Mouse (Mus musculus) left cerebral cortex, postnatal 14 days (tissue): ENCODE measurements at regions not wholly inside any gene's neighbourhood (a gene's known extent, or its start where the extent isn't known, plus 50 kb on each side); places are given as distances from the start of the nearest gene placed in this dataset.

Experiments
- DNase-seq, 2 experiments: peaks; one replicate each; pipeline ENCODE4 v3.0.0; 2021 to 2022; ENCODE audit warnings: low spot score in 2 of 2, mixed read lengths in 1 of 2
- intact Hi-C: fragments of 180-260 bp; cut with DNase I; formaldehyde crosslinking; loops from one replicate; pipeline ENCODE4 v1.15.1; 2025

DNA sequence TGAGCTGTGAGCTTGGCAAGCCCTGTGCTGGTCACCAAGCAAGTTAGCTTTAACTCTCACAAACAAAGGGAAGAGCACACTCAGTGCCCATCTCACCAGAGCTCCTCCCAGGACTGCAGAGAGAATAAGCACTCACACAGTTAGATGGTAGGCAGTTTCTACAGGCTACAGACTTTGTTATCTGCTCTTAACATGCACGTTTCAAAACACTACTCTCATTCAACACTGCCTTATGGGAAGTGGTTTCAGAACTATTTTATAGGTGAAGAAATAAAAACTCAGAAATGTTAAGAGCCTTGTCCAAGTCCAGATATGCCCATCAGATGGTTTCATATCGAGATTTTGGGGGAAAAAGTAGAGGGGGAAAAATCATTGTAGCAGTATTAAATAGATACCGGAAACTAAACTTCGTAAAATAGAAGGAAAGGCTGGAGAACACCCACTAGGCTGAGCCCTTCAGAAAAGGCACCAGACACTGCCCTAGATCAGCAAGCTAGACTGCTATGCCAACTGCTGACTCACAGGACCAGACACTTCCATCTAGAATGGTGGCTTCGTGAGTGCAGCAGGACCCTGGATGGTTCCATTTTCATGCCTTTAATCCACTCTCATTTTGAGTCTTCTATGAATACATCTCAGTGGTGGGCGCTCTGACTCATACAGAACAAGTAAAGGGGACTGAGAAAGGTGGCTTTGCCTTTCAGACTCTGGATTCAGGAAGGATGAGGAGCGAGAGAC lies 51.3 kb upstream of the Serbp1 start:
- intact Hi-C loops, result no loop called here
- DNase-seq, result peak in 1 of 2 experiments; percentile 38

GRCm38 (mm10) chr6:67184662-67185061 lies 53.3 kb upstream of the Serbp1 start:
- intact Hi-C loops, result no loop called here
- no peak for DNase-seq

DNA sequence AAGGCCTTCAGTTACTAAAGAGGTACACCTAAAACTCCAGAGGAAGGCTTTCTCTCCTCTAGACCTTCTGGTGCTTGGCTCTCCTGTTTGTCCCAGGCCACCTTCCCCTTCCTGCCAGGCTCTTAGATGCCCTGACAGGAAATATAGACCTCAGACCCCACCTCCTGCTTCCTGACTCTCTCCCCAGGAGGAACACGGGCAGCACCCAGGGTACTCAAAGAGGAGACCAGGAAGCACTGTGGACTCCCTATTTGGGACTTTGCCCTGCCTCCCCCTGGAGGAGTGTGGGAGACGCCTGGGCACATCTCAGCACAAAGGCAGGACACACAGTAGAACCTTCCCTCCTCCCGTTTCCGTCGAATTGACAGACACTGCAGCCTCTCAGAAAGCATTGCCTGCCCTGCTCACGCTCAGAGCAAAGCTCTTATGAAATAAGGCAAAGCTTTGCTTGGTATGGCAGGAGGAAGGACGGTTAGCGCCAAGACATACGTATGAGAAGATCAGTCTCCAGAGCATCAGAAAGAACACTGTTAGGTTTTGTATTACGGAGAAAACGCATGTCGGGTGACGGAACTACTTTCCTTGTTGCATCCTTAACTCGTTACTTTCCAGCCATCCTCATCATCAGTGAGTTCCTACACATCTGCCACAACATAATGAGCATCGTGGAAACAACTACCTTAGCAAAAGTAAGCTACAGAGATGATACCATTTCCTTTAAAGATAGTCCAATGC lies 54.3 kb upstream of the Serbp1 start:
- intact Hi-C loops, result no loop called here
- DNase-seq, result no peak

DNA sequence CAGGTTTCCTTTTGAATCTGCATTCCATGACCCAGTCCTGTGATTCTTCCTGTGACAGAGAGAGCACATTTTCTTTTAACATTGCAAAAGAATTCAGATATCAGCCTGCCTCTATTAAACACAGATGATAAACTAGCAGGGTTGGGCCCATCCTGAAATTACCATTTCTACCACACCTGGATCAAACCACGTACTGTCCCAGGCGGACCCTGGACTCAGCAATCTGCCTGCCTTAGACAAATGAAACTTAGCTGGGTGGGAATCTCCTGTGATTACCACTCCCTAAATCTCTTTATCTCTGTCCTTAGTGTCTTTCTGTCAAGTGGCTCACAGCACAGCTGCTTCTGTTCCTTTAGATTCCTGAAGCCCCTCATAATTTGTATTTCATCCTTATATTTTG lies 55.5 kb upstream of the Serbp1 start:
- intact Hi-C loops, result no loop called here
- DNase-seq, result no peak

DNA sequence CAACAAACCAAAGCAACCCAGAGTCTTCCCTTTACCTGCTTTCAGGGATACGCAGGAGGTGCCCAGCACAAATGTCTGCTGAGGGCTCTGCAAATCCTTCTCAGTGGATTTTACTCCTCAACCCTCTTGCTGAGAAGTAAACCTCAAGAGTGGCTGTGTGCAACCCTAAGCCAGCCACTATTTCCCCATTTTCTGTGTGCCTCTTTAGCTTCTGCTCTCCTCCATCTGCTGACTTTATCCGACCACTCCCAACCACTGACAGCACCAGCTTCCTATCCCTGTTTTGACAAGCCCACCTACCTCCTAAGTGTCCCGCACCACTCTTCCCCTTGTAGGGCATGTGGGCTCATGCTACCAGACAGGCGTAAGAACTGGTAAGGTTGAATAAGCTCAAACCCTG lies 56.5 kb upstream of the Serbp1 start:
- intact Hi-C loops, result no loop called here
- DNase-seq, result no peak

- DNase-seq, result no peak
- intact Hi-C loops, result no loop called here
These were observed 58.6 kb upstream of the Serbp1 start for GRCm38 (mm10) chr6:67179416-67179815.

- DNase-seq, result no peak
- intact Hi-C loops, result no loop called here
These were observed 59.4 kb upstream of the Serbp1 start for GRCm38 (mm10) chr6:67178531-67178930.

- DNase-seq, result peak in 1 of 2 experiments; percentile 26
- intact Hi-C loops, result no loop called here
These were observed 59.9 kb upstream of the Serbp1 start for GRCm38 (mm10) chr6:67178101-67178500.

- no peak for DNase-seq
- intact Hi-C loops, result loop anchor here (5.0 kb wide), 1 partner anchor 267 kb away; no protein-coding TSS in a partner anchor
These were observed 67.4 kb upstream of the Serbp1 start for GRCm38 (mm10) chr6:67170674-67170946.

DNA sequence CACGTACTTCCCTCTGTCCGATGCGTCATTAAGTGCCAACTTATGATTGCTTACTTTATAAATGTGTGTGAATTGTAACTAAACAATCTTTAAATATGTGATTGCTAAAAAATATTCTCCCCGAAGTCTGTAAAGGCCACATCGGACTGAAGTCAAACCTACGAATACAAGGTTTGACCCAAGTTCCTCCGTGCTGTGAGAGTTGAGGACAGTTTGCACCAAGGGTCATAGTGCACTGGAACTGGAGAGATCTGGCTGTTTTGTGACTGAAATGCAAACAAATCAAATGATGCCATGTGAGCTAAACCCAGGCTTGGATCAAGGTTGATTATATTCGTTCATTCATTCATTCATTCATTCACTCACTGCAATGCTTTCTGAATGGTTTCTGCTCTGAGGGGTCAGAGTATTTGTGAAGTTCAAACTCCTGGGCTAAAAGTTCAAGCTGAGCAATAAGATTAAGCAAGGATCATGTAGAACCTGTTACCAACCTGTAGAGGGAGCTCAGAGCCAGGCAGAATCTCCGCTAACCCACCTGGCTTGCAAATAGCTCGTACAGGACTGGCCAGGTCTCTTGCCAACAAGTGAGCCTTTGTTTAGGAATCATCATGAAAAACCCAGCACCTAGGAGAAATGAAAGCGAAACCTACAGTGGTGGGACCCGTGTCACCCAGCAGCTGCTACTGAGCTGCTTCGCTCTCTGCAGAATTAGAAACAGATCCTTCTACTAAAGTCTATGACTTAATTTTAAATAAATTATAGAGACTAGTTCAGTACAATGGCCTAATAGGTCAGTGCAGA lies 67.9 kb upstream of the Serbp1 start:
- intact Hi-C loops, result loop anchor here (2.0 to 5.0 kb wide), 3 partner anchors 97 to 267 kb away; no protein-coding TSS in a partner anchor

DNA sequence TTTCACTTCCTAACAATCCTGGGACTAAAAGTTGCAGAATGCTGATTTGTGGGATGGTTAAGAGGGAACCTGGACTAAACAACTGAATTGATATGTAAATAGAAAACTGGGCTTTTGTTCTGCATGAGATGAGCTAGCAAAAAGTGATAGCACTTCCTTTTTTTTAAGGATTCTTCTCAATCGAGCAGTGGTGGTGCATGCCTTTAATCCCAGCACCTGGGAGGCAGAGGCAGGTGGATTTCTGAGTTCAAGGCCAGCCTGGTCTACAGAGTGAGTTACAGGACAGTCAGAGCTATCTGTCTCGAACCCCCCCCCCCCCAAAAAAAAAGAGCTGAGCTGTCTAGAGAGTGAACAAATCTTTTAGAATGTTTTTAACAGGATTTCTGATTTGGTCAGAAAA lies 69.2 kb upstream of the Serbp1 start:
- intact Hi-C loops, result loop anchor here (2.0 to 5.0 kb wide), 2 partner anchors 98 to 150 kb away; no protein-coding TSS in a partner anchor
- peak in 1 of 2 experiments; percentile 18 for DNase-seq

More for the DNA sequence above, 67.9 kb upstream of the Serbp1 start:
- DNase-seq, result peak; percentile 31 to 54

GRCm38 (mm10) chr6:67168031-67168777 lies 69.8 kb upstream of the Serbp1 start:
- DNase-seq, result peak; percentile 38 to 63
- intact Hi-C loops, result loop anchor here (2.0 to 5.0 kb wide), 2 partner anchors 99 to 151 kb away; no protein-coding TSS in a partner anchor

GRCm38 (mm10) chr6:67165091-67165490 lies 72.9 kb upstream of the Serbp1 start:
- DNase-seq, result no peak
- intact Hi-C loops, result loop anchor here (5.0 kb wide), 1 partner anchor 102 kb away; no protein-coding TSS in a partner anchor

GRCm38 (mm10) chr6:67163947-67164346 lies 74.0 kb upstream of the Serbp1 start:
- intact Hi-C loops, result no loop called here
- DNase-seq, result no peak

GRCm38 (mm10) chr6:67162814-67163213 lies 75.2 kb upstream of the Serbp1 start:
- no peak for DNase-seq
- intact Hi-C loops, result no loop called here

DNA sequence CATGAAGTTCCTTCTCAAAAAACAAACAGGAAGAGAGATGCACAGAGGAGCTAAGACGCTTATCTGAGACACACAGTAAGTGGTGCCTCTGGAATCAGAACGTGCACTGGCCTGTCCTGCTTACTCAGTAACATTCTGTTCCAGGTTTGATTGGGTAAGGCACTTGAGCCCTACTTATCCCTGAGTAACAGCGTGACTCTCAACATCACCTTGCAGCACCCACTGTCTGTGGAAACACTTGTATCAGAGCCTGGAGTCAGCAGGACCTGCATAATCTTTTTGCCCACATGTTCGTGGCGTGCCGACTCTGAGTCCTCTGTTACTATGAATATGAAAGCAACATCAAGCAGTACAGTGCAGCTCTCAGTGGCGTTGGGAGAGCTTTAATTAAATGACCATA lies 76.4 kb upstream of the Serbp1 start:
- intact Hi-C loops, result no loop called here
- no peak for DNase-seq

DNA sequence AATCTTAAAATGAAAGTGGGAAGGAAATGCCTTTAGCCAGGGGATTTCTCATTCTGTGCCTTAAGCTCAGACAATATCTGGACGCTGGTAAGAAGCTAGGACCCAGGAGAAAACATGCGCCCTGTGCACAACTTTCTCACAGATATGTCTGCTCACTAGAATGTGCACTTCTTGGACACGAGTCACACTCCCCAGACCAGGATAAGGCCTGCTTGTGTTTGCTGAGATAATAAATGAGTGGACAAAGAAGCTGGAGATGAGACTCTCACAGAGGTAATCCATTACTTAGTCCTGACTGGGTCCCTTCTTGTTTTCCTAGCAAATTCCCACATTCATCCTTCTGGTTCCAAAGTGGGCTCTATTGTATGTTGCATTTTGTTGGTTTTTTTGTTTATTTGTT lies 77.4 kb upstream of the Serbp1 start:
- intact Hi-C loops, result no loop called here
- DNase-seq, result no peak

DNA sequence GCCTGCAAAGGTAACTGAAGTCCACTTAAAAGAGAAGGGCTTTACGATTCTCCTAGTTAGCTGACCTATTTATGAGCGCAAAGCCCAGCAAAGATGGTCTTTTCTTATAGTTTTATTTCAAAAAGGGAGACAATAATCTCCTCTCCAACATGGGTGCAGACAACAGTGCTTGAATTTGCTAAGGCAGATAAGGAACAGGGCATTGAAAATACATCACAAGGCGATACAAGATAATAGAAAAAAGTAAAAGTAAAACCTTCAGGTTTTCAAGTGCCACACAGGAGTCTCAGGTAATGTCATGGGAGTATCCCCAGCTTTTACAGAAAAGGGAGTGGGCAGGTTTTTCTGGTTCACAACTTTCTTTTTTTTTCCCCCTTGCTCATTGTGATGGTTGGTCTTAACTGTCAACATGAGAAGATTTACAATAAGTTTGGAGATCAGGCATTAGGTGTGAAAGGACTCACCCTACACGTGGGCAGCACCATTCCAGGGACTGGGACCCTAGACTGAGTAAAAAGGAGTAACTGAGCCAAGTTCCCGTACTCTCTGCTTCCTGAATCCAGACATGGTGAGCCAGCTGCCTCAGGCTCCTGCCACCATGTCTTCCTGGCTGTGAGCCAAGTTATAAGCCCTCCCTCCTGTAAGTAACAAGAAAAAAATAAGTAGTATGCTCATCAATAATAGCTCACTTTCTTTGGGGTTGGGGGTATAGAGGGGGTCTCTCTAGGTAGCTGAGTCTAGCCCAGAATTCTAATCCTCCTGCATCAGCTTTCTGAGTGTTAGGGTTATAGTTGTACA lies 78.1 kb upstream of the Serbp1 start:
- DNase-seq, result no peak
- intact Hi-C loops, result loop anchor here (2.0 to 5.0 kb wide), 2 partner anchors 123 to 195 kb away; partner anchors contain the start of gene Gadd45a
